Mouse (Mus musculus): Measurements from ENCODE around the gene Eif2ak4.

DNA sequence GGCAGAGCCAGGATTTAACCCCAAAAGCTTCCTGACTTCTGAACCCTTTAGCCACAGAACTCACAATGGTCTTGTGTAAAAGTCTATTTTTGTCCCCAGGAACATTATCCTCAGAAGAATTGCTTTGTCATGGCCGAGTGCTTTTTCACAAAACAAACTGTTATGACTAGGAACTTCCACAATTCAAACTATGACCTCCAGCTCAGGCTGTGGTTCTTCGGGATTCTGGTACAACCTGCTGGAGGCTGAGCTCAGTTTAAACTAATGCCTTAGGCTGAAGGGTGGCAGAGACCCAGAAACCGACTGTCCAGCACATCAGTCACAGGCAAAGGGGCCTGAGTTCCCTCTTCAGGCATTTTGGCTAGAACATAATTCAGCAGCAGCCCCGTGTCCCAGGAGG is 34.9 kb upstream of the Eif2ak4 start:
- TF ChIP-seq GATA2 (IDR thresholded peaks at IDR 0.05; ENCODE audit: borderline replicate concordance, low read depth, low read length) (no peak), CTCF (IDR thresholded peaks at IDR 0.05; ENCODE audit: low read depth, low read length) (no peak)

Measured in G1E (cell line).